Mouse (Mus musculus): ENCODE measurements around the gene Paf1. TPM values are rescaled to one million over a fixed set of nuclear protein-coding genes. Genes with fewer than 3 reads are reported as not detected.

The Paf1 gene
- polyA plus RNA-seq, 2 experiments = 54.2 to 102 TPM

DNA sequence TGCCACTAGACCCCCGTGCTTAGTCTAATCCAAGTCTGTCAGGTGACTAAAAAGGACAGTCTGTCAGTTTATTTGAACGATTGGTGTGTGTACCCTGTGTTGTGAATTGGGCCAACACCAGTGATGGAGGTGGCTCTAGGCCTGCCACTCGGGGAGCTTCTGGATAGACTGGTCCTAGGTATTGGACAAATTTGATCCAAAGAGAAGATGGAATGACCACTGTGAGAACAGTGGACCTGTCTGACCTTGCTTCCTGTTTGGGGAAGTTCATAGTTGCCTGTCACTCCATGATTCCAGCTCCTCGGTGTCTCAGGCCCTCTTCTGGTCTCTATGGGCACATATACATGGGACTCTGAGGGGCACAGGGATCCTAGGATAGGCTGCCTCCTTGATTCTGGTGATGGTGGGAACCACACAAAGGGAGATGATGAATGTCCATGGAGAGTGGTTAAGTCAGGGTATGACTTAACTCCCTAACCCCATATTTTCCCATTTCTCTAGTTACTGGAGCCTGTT, 41.0 kb upstream of the Paf1 start:
- Histone ChIP-seq H3K27ac (replicated peaks; ENCODE audit: low read depth, low read length) (no peak overlapping the region), H3K36me3 (ENCODE audit: control insufficient read depth, insufficient read depth, low read length) (peaks cover 36% of the 10 kb centered on the region), H3K4me1 (ENCODE audit: control insufficient read depth, insufficient read depth, low read length) (peaks cover 12% of the 10 kb centered on the region), H3K9ac (ENCODE audit: low read depth, low read length, severe bottlenecking) (peak overlapping the region; percentile 98), H3K4me3 (replicated peaks; ENCODE audit: low read length) (peak overlapping the region; percentile 87), H3K9me3 (ENCODE audit: control insufficient read depth, low read length) (no peaks in the 10 kb centered on the region), H3K4me2 (replicated peaks; ENCODE audit: low read depth, low read length, severe bottlenecking) (peak overlapping the region; percentile 78), H3K27me3 (ENCODE audit: control insufficient read depth, insufficient read depth, low read length) (no peaks in the 10 kb centered on the region)
- ATAC-seq (ENCODE audit: low FRiP score, low read depth) (no peak), DNase-seq (ENCODE audit: low spot score) (no peak)
- TF ChIP-seq POLR2A (IDR thresholded peaks at IDR 0.05; ENCODE audit: borderline replicate concordance, extremely low read depth, insufficient read depth, insufficient read length) = no peak
- 32% methylated on average over 4 of the region's 4 CpGs for WGBS

DNA sequence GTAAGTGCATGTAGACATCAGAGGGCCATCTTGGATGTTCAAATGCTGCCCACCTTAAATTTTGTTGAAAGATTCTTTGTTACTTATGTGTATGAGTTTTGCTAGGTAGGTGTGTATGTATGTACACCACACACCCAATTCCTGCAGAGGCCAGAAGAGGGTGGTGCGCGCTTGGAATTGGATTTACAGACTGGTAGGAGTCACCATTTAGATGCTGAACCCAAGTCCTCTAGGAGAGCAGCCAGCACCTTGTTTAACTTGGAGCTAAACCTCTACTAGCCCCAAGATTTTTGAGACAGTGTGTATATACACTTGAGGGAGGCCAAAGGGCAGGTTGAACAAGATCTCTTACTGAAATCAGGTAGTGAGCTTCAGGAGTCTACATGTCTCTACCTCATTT, 39.5 kb upstream of the Paf1 start:
- TF ChIP-seq POLR2A (IDR thresholded peaks at IDR 0.05; ENCODE audit: borderline replicate concordance, extremely low read depth, insufficient read depth, insufficient read length) = no peak
- H3K4me3 ChIP-seq (replicated peaks; ENCODE audit: low read length) = no peak overlapping the region
- 100% methylated on average over 2 of the region's 2 CpGs for WGBS
- H3K36me3 ChIP-seq (ENCODE audit: control insufficient read depth, insufficient read depth, low read length) = peaks cover 36% of the 10 kb centered on the region
- H3K27me3 ChIP-seq (ENCODE audit: control insufficient read depth, insufficient read depth, low read length) = no peaks in the 10 kb centered on the region
- DNase-seq (ENCODE audit: low spot score) (no peak), ATAC-seq (ENCODE audit: low FRiP score, low read depth) (no peak)
- H3K27ac ChIP-seq (replicated peaks; ENCODE audit: low read depth, low read length) = no peak overlapping the region
- no peak overlapping the region for H3K4me2 ChIP-seq (replicated peaks; ENCODE audit: low read depth, low read length, severe bottlenecking)
- peaks cover 17% of the 10 kb centered on the region for H3K4me1 ChIP-seq (ENCODE audit: control insufficient read depth, insufficient read depth, low read length)
- no peak overlapping the region for H3K9ac ChIP-seq (ENCODE audit: low read depth, low read length, severe bottlenecking)
- H3K9me3 ChIP-seq (ENCODE audit: control insufficient read depth, low read length) = no peaks in the 10 kb centered on the region

DNA sequence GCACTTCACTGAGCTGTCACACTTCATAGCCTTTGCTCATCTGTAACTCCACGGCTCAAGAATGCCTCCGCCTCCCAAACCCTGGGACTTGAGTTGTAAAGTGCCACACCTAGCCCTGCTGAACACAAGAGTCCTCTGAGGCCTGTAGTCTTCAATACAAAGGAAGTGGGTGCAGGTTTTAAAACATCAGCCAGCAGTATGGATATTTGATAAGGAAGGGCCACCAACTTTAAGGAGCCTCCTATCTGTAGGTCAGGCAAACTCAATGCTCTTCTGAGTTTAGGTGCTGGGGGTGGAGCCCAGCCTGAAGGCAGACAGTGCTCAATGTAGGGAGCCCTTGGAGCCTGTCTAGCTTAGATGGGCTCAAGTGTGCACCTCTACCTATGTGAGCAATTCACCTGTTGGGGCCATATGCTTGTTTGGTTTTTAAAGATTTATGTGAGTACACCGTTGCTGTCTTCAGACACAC, 38.6 kb upstream of the Paf1 start:
- 87% methylated on average over 3 of the region's 3 CpGs for WGBS
- peaks cover 17% of the 10 kb centered on the region for H3K4me1 ChIP-seq (ENCODE audit: control insufficient read depth, insufficient read depth, low read length)
- H3K4me2 ChIP-seq (replicated peaks; ENCODE audit: low read depth, low read length, severe bottlenecking) = no peak overlapping the region
- no peak for ATAC-seq (ENCODE audit: low FRiP score, low read depth)
- peaks cover 41% of the 10 kb centered on the region for H3K36me3 ChIP-seq (ENCODE audit: control insufficient read depth, insufficient read depth, low read length)
- no peak for TF ChIP-seq POLR2A (IDR thresholded peaks at IDR 0.05; ENCODE audit: borderline replicate concordance, extremely low read depth, insufficient read depth, insufficient read length)
- no peak for DNase-seq (ENCODE audit: low spot score)
- no peak overlapping the region for H3K27ac ChIP-seq (replicated peaks; ENCODE audit: low read depth, low read length)
- H3K4me3 ChIP-seq (replicated peaks; ENCODE audit: low read length) = no peak overlapping the region
- H3K27me3 ChIP-seq (ENCODE audit: control insufficient read depth, insufficient read depth, low read length) = no peaks in the 10 kb centered on the region
- H3K9ac ChIP-seq (ENCODE audit: low read depth, low read length, severe bottlenecking) = no peak overlapping the region
- H3K9me3 ChIP-seq (ENCODE audit: control insufficient read depth, low read length) = no peaks in the 10 kb centered on the region

DNA sequence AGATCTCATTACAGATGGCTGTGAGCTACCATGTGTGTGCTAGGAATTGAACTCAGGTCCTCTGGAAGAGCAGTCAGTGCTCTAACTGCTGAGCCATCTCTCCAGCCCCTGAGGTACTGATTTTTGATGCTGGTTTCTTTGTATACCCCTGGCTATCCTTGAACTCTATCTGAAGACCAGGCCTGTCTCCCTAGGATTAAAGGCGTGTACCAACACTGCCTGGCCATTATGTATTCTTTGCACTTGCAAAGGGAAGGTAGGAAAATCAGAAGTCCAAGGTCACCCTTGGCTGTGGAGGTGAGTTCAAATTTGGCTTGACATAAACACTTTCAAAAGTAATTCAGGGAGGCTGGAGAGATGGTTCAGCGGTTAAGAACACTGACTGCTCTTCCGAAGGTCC, 38.2 kb upstream of the Paf1 start:
- H3K4me2 ChIP-seq (replicated peaks; ENCODE audit: low read depth, low read length, severe bottlenecking) = no peak overlapping the region
- no peak overlapping the region for H3K4me3 ChIP-seq (replicated peaks; ENCODE audit: low read length)
- DNase-seq (ENCODE audit: low spot score) (no peak), ATAC-seq (ENCODE audit: low FRiP score, low read depth) (no peak)
- TF ChIP-seq POLR2A (IDR thresholded peaks at IDR 0.05; ENCODE audit: borderline replicate concordance, extremely low read depth, insufficient read depth, insufficient read length) = no peak
- no peaks in the 10 kb centered on the region for H3K9me3 ChIP-seq (ENCODE audit: control insufficient read depth, low read length)
- peaks cover 15% of the 10 kb centered on the region for H3K4me1 ChIP-seq (ENCODE audit: control insufficient read depth, insufficient read depth, low read length)
- H3K27me3 ChIP-seq (ENCODE audit: control insufficient read depth, insufficient read depth, low read length) = no peaks in the 10 kb centered on the region
- H3K27ac ChIP-seq (replicated peaks; ENCODE audit: low read depth, low read length) = no peak overlapping the region
- H3K9ac ChIP-seq (ENCODE audit: low read depth, low read length, severe bottlenecking) = no peak overlapping the region
- WGBS = 93% methylated on average over 3 of the region's 3 CpGs
- peaks cover 45% of the 10 kb centered on the region for H3K36me3 ChIP-seq (ENCODE audit: control insufficient read depth, insufficient read depth, low read length)

DNA sequence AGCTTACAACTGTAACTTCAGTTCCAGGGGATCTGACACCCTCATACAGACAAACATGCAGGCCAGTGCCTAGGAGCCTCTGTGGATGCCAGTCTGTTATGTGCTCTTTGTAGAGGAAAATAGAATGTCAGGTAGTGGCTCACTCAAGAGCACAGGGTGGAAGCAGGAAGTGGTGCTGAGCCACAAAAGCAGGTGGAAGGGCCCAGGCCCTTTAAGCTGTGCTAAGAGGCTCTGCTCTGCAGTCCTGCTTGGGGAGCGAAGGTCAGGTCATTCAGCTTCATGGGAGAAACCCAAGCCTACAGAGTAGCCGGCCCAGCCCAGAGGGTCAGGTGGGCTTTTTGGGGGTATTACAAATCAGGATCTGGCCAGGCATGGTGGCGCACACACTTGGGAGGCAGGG, 37.5 kb upstream of the Paf1 start:
- H3K27ac ChIP-seq (replicated peaks; ENCODE audit: low read depth, low read length) = no peak overlapping the region
- no peak overlapping the region for H3K4me2 ChIP-seq (replicated peaks; ENCODE audit: low read depth, low read length, severe bottlenecking)
- DNase-seq (ENCODE audit: low spot score) = no peak
- no peak for TF ChIP-seq POLR2A (IDR thresholded peaks at IDR 0.05; ENCODE audit: borderline replicate concordance, extremely low read depth, insufficient read depth, insufficient read length)
- ATAC-seq (ENCODE audit: low FRiP score, low read depth) = no peak
- H3K36me3 ChIP-seq (ENCODE audit: control insufficient read depth, insufficient read depth, low read length) = peaks cover 52% of the 10 kb centered on the region
- no peaks in the 10 kb centered on the region for H3K27me3 ChIP-seq (ENCODE audit: control insufficient read depth, insufficient read depth, low read length)
- WGBS = 89% methylated on average over 3 of the region's 3 CpGs
- peaks cover 12% of the 10 kb centered on the region for H3K4me1 ChIP-seq (ENCODE audit: control insufficient read depth, insufficient read depth, low read length)
- no peak overlapping the region for H3K9ac ChIP-seq (ENCODE audit: low read depth, low read length, severe bottlenecking)
- H3K9me3 ChIP-seq (ENCODE audit: control insufficient read depth, low read length) = no peaks in the 10 kb centered on the region
- H3K4me3 ChIP-seq (replicated peaks; ENCODE audit: low read length) = no peak overlapping the region

DNA sequence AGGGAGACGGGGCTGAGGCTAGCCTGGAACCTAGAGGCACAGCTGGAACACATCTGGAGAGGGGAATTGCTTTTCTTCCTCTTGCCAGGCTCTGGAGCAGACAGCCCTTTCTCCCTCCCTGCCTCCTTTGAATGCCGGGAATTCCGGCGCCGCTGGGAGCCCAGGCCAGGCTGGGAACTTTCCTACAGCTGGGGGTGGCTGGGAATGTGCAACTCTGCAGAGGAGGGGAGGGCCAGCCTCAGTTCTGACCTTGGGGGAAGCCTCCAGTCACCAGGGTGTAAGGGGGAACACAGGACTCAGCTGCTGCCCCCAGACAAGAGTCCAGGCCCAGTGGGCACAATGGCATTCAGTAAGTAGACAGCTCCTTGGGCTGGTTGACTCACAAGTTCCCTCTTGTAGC, 35.8 kb upstream of the Paf1 start:
- peaks cover 66% of the 10 kb centered on the region for H3K36me3 ChIP-seq (ENCODE audit: control insufficient read depth, insufficient read depth, low read length)
- H3K27ac ChIP-seq (replicated peaks; ENCODE audit: low read depth, low read length) = peak overlapping the region; percentile 49
- peaks cover 8% of the 10 kb centered on the region for H3K4me1 ChIP-seq (ENCODE audit: control insufficient read depth, insufficient read depth, low read length)
- no peaks in the 10 kb centered on the region for H3K9me3 ChIP-seq (ENCODE audit: control insufficient read depth, low read length)
- no peak for TF ChIP-seq POLR2A (IDR thresholded peaks at IDR 0.05; ENCODE audit: borderline replicate concordance, extremely low read depth, insufficient read depth, insufficient read length)
- WGBS = 0% methylated on average over 5 of the region's 5 CpGs
- peak; percentile 53 for ATAC-seq (ENCODE audit: low FRiP score, low read depth)
- peak; percentile 65 for DNase-seq (ENCODE audit: low spot score)
- no peak overlapping the region for H3K4me3 ChIP-seq (replicated peaks; ENCODE audit: low read length)
- H3K9ac ChIP-seq (ENCODE audit: low read depth, low read length, severe bottlenecking) = no peak overlapping the region
- no peak overlapping the region for H3K4me2 ChIP-seq (replicated peaks; ENCODE audit: low read depth, low read length, severe bottlenecking)
- no peaks in the 10 kb centered on the region for H3K27me3 ChIP-seq (ENCODE audit: control insufficient read depth, insufficient read depth, low read length)

Data from limb, embryonic 14.5 days (tissue).